Mouse (Mus musculus) Patski (cell line): ENCODE results near the gene Tph1. TPM values are rescaled to one million over a fixed set of nuclear protein-coding genes. Genes with fewer than 3 reads are reported as not detected.

Experiments
- ATAC-seq: fragments of 100-300 bp; one replicate; pipeline ENCODE4 v1.8.0; 2021
- CTCF ChIA-PET: fragments of 350-600 bp; sonication (Branson Sonifier 250); formaldehyde crosslinking; loops from one replicate; lab custom pipeline; 2022; ENCODE audit warnings: inconsistent platforms; lab: Charles Lee
- POLR2A ChIA-PET: fragments of 350-600 bp; sonication (Branson Sonifier 250); formaldehyde crosslinking; loops from one replicate; lab custom pipeline; 2022; ENCODE audit warnings: antibody characterized with exemption, inconsistent platforms; lab: Charles Lee
- DNase-seq: peaks from one replicate; pipeline ENCODE4 v3.0.0-alpha.2; 2011; ENCODE audit warnings: low read depth, low spot score
- H3K27me3 ChIP-seq: fragments of 371-371 bp; one replicate; pipeline ENCODE4 v1.5.1; 2021
- CTCF ChIP-seq: fragments of 100-300 bp; IDR thresholded peaks from one replicate; pipeline ENCODE4 v1.5.1; 2021
- in situ Hi-C: fragments of 300-500 bp; cut with MboI; formaldehyde crosslinking; loops from 3 replicates; pipeline ENCODE4 v1.11.1; 2018; ENCODE audit warnings: low pct_unique_long_range_greater_than_20kb, mixed read lengths
- polyA plus RNA-seq: library from polyadenylated mRNA; unstranded; gene quantifications from one replicate; pipeline ENCODE4 v1.2.3, GENCODE M21; 2021

Tph1 gene
- polyA plus RNA-seq, 1 experiment from 2014 or later = not detected

DNA sequence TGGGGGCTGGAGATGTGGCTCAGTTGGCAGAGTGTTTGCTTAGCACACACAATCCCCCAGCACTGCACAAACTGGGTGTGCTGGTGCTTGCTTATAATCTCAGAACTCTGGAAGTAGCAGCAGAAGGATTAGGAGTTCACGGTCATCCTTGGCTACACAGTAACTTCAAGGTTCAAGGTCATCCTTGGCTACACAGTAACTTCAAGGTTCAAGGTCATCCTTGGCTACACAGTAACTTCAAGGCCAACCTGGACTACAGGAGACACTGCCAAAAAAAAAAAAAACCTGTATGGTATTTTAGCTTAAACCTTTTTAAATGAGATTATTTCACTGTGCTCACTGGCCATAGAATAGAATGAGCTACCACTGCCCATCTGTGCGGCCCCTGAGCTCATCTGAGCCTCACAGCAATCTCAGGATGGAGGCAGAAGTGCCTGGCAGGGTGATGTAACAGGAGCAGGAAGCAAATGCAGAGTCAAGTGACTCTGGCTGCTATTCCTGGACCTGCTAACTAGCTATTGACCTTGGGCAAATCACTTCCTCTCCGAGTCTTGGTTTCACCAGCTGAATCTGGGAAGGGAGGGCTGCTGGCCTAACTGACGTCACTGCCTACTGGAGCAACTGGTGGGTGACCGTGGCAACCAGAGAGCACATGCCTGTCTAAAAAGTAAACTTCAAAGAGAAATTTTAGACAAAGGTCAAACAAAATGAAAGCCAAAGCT lies 56.9 kb downstream of the Tph1 start:
- in situ Hi-C loops = no loop called here
- ChIA-PET POLR2A (no interaction called here), CTCF (interaction anchor here (1.5 kb wide), 1 partner anchor 9 kb away, joined by 5 read pairs; no protein-coding TSS in a partner anchor)
- ATAC-seq (peak; percentile 8), DNase-seq (no peak)
- no peaks in the 10 kb centered on the region for H3K27me3 ChIP-seq
- TF ChIP-seq CTCF = no peak

- H3K27me3 ChIP-seq = no peaks in the 10 kb centered on the region
- TF ChIP-seq CTCF = no peak
- ATAC-seq (peak; percentile 66), DNase-seq (peak; percentile 71)
- ChIA-PET CTCF (interaction anchor here (1.0 to 1.5 kb wide), 2 partner anchors 8 to 11 kb away, joined by 3 to 5 read pairs; no protein-coding TSS in a partner anchor), POLR2A (no interaction called here)
- in situ Hi-C loops = no loop called here
Measured at GRCm38 (mm10) chr7:46614263-46614662, 58.1 kb downstream of the Tph1 start.

DNA sequence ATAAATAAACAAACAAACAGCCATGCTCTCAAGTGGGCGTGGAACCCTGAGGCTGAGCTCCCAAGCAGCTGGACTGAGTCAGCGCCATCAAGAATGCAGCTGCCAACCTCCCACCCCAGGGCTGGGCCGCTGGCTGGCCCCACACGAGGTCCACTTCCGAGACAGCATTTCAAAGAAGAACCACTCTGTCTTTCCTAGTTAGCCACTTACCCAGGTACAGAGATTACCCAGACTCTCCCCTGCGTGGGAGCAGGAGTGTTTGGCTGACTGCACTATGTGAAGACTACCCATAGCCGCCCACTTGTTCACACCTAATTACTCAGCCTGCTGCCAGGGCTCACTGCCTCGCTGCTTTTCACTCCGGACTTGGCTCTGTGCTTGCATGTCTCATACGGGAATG lies 59.2 kb downstream of the Tph1 start:
- ChIA-PET POLR2A (no interaction called here), CTCF (interaction anchor here (1.1 kb wide), 1 partner anchor 28 kb away, joined by 3 read pairs; no protein-coding TSS in a partner anchor)
- H3K27me3 ChIP-seq = no peaks in the 10 kb centered on the region
- peak; percentile 49 for ATAC-seq
- DNase-seq = peak; percentile 59
- in situ Hi-C loops = no loop called here
- TF ChIP-seq CTCF = no peak

GRCm38 (mm10) chr7:46612421-46612937 lies 59.9 kb downstream of the Tph1 start:
- DNase-seq (no peak), ATAC-seq (no peak)
- no peaks in the 10 kb centered on the region for H3K27me3 ChIP-seq
- no peak for TF ChIP-seq CTCF
- in situ Hi-C loops = no loop called here
- POLR2A ChIA-PET = no interaction called here
- CTCF ChIA-PET = interaction anchor here (1.1 to 1.7 kb wide), 2 partner anchors 28 to 220 kb away, joined by 3 to 8 read pairs; no protein-coding TSS in a partner anchor

DNA sequence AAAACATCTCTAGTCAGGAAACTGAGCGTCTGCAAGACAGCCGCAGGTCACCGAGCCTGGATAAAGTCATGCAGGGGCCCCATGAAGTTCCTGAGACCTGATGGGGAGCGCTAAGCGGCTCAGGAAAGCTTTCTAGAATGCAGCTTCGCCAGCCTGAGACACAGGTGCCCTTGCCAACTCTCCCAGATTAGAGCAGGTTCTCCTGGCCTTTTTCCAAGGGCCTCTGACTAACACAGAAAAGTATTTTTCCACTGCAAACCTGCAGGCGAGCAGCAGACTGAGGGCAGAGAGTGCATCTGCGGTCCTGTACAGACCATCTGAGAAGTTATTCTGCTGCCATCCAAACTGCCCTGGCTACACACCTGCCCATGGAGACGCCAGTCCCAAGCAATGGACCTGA lies 60.4 kb downstream of the Tph1 start:
- peak; percentile 42 for ATAC-seq
- H3K27me3 ChIP-seq = no peaks in the 10 kb centered on the region
- peak; percentile 73 for DNase-seq
- CTCF ChIA-PET = interaction anchor here (1.7 kb wide), 1 partner anchor 219 kb away, joined by 8 read pairs; no protein-coding TSS in a partner anchor
- TF ChIP-seq CTCF = no peak
- POLR2A ChIA-PET = no interaction called here
- in situ Hi-C loops = no loop called here

GRCm38 (mm10) chr7:46609317-46609716 lies 63.0 kb downstream of the Tph1 start:
- in situ Hi-C loops = loop anchor here (5.0 to 10.0 kb wide), 2 partner anchors 217 to 325 kb away; no protein-coding TSS in a partner anchor
- H3K27me3 ChIP-seq = no peaks in the 10 kb centered on the region
- ATAC-seq = no peak
- no peak for DNase-seq
- ChIA-PET POLR2A (no interaction called here), CTCF (interaction anchor here (5.7 kb wide), 1 partner anchor 216 kb away, joined by 106 read pairs; the partner anchor contains the start of gene Kcnc1)
- TF ChIP-seq CTCF = no peak

GRCm38 (mm10) chr7:46607428-46608055 lies 64.8 kb downstream of the Tph1 start:
- POLR2A ChIA-PET = no interaction called here
- in situ Hi-C loops = loop anchor here (5.0 to 10.0 kb wide), 2 partner anchors 215 to 323 kb away; no protein-coding TSS in a partner anchor

DNA sequence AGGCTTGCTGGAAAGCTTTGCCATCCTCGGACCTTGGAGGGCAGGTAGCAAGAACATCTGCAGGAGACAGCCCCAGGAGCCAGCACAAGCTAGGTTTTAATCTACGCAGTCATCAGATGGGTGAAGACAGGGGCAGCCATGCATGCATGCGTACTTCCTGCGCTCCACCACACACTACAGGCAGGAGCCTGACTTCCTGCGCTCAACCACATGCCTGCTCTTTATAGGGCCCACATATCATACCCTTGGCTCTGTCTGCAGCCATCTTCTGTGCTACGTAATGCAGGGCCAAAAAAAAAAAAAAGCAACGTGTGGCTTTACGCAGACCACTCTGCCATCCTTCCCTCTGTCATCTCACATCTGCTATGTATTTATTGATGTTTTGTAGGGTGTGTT lies 65.3 kb downstream of the Tph1 start:
- ChIA-PET POLR2A (interaction anchor here (0.7 kb wide), 1 partner anchor 124 kb away, joined by 3 read pairs; no protein-coding TSS in a partner anchor), CTCF (interaction anchor here (0.6 to 5.7 kb wide), 9 partner anchors 8 to 213 kb away, joined by 3 to 106 read pairs (median 5); partner anchors contain the start of gene Kcnc1)
- DNase-seq (no peak), ATAC-seq (peak; percentile 28)
- no peaks in the 10 kb centered on the region for H3K27me3 ChIP-seq
- in situ Hi-C loops = loop anchor here (5.0 to 10.0 kb wide), 2 partner anchors 215 to 322 kb away; no protein-coding TSS in a partner anchor
- TF ChIP-seq CTCF = no peak

More at GRCm38 (mm10) chr7:46607428-46608055, 64.8 kb downstream of the Tph1 start:
- ATAC-seq (no peak), DNase-seq (no peak)
- peak; percentile 76 for TF ChIP-seq CTCF
- no peaks in the 10 kb centered on the region for H3K27me3 ChIP-seq
- CTCF ChIA-PET = interaction anchor here (0.8 to 5.7 kb wide), 2 partner anchors 96 to 214 kb away, joined by 3 to 106 read pairs; partner anchors contain the start of gene Kcnc1

- peak; percentile 81 for TF ChIP-seq CTCF
- ATAC-seq (peak; percentile 72), DNase-seq (no peak)
- in situ Hi-C loops = loop anchor here (5.0 to 10.0 kb wide), 2 partner anchors 214 to 322 kb away; no protein-coding TSS in a partner anchor
- H3K27me3 ChIP-seq = no peaks in the 10 kb centered on the region
- ChIA-PET CTCF (interaction anchor here (0.6 to 5.7 kb wide), 12 partner anchors 8 to 213 kb away, joined by 3 to 106 read pairs (median 4); partner anchors contain the start of gene Kcnc1), POLR2A (interaction anchor here (0.7 to 1.0 kb wide), 2 partner anchors 124 to 214 kb away, joined by 3 to 5 read pairs; no protein-coding TSS in a partner anchor)
Measured at GRCm38 (mm10) chr7:46606391-46607030, 65.8 kb downstream of the Tph1 start.
